Mouse (Mus musculus) lung, postnatal 0 days (tissue): ENCODE data around the gene Ttc14.

Experiments
- CTCF ChIP-seq: IDR thresholded peaks from 2 replicates; pipeline ENCODE4 v1.5.1; 2016; ENCODE audit warnings: antibody characterized with exemption, mild to moderate bottlenecking
- EP300 ChIP-seq: IDR thresholded peaks from 2 replicates; pipeline ENCODE4 v1.6.1; 2016; ENCODE audit warnings: antibody characterized with exemption, mild to moderate bottlenecking, control low read depth

DNA sequence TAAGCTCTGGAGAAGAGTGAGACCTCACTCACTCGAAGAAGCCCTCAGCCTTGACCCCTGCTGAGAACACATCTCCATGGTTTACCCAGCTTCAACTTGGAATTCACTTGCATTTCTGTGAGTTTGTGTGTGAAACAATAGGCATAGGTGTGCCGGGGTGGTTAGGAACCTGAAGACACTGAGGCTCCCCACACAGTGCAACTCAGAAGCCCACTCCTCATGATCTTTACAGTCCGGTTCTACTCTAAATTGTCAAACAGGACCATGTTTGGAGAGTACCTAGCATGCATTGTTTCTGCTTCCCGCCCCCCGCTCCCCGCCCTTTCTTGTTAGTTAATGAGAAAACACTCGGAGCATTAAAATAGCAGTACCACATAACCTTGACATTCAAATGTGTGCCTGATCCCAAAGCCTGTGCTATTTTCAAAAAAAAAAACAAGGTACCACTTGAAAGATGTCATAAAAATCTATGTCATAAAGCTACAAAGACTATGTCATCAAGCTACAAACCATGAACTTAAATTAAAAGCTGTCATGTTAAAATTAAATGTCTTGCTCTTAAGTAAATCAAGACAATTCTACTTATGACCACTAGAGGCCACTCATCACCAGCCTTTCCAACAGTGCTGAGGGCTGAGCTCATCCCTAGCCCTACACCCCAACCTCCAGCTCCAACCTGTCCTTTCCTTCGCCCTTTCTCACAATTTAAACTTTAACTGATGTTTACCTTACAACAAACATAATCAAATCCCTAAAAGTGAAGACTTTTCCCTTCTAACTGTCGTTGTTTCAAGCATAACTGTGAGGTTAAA is 24.7 kb downstream of the Ttc14 start:
- peak; percentile 84 for TF ChIP-seq CTCF
- TF ChIP-seq EP300, result no peak
